Mouse (Mus musculus) kidney, adult 2 months (tissue): Measurements from ENCODE around the gene Cdhr4. TPM values are rescaled to one million over a fixed set of nuclear protein-coding genes. Genes with fewer than 3 reads are reported as not detected.

ENCODE experiments used
- DNase-seq: peaks from one replicate; pipeline ENCODE4 v3.0.0; 2021
- H3K27ac ChIP-seq: fragments of 200-500 bp; 2 replicates; pipeline ENCODE4 v1.5.1; 2012; ENCODE audit warnings: low read depth, low read length, control low read depth, inconsistent platforms; ENCODE audit not compliant: insufficient read depth
- H3K27me3 ChIP-seq: fragments of 200-500 bp; replicated peaks from 2 replicates; pipeline ENCODE4 v1.6.1; 2012; ENCODE audit warnings: mild to moderate bottlenecking, moderate library complexity, low read length, inconsistent platforms; ENCODE audit not compliant: control insufficient read depth, insufficient read depth
- H3K36me3 ChIP-seq: fragments of 200-500 bp; 2 replicates; pipeline ENCODE4 v1.6.1; 2012; ENCODE audit warnings: mild to moderate bottlenecking, moderate library complexity, low read length, inconsistent platforms; ENCODE audit not compliant: control insufficient read depth, insufficient read depth
- H3K4me1 ChIP-seq: fragments of 200-500 bp; 2 replicates; pipeline ENCODE4 v1.6.1; 2011; ENCODE audit warnings: low read length; ENCODE audit not compliant: control insufficient read depth, insufficient read depth
- H3K4me3 ChIP-seq: fragments of 200-500 bp; 2 replicates; pipeline ENCODE4 v1.5.1; 2011; ENCODE audit warnings: mild to moderate bottlenecking, low read depth, low read length, control low read depth; ENCODE audit not compliant: insufficient read depth
- CTCF ChIP-seq: fragments of 200-500 bp; conservative IDR thresholded peaks from 2 replicates; pipeline ENCODE4 v1.5.1; 2011; ENCODE audit warnings: low read depth, mild to moderate bottlenecking, control low read depth, low read length, moderate library complexity, mixed read lengths; ENCODE audit not compliant: insufficient read depth, insufficient read length
- POLR2A ChIP-seq: fragments of 200-500 bp; IDR thresholded peaks from one replicate; pipeline ENCODE4 v1.6.1; 2011; ENCODE audit warnings: low read depth, low read length, control low read depth
- WGBS: fragments of 180-500 bp; shearing (Covaris S2); methylation state at CpG from one replicate; pipeline ENCODE4 v1.1.7; 2018; 5-methylcytosine and 5-hydroxymethylcytosine counted together
- polyA plus RNA-seq: library from polyadenylated mRNA; depleted of rRNA; stranded (reverse); fragments of >200 nt; gene quantifications from 2 replicates; pipeline ENCODE4 v1.2.3, GENCODE M21; 2012

Cdhr4 gene
- polyA plus RNA-seq, 1 experiment, result 0.94 TPM

GRCm38 (mm10) chr9:107957141-107957540 lies 35.2 kb upstream of the Cdhr4 start:
- 66% methylated on average over 6 of the region's 6 CpGs for WGBS
- no peaks in the 10 kb centered on the region for H3K27me3 ChIP-seq

GRCm38 (mm10) chr9:107959896-107960295 lies 32.4 kb upstream of the Cdhr4 start:
- 71% methylated on average over 6 of the region's 6 CpGs for WGBS
- TF ChIP-seq POLR2A (no peak), CTCF (no peak)
- Histone ChIP-seq H3K27me3 (no peaks in the 10 kb centered on the region), H3K4me1 (no peaks in the 10 kb centered on the region), H3K36me3 (no peaks in the 10 kb centered on the region), H3K4me3 (no peak overlapping the region), H3K27ac (no peak overlapping the region)
- no peak for DNase-seq

More at GRCm38 (mm10) chr9:107957141-107957540, 35.2 kb upstream of the Cdhr4 start:
- Histone ChIP-seq H3K36me3 (no peaks in the 10 kb centered on the region), H3K4me3 (no peak overlapping the region), H3K27ac (no peak overlapping the region), H3K4me1 (no peaks in the 10 kb centered on the region)
- DNase-seq, result no peak
- TF ChIP-seq CTCF (no peak), POLR2A (no peak)

- Histone ChIP-seq H3K27ac (no peak overlapping the region), H3K27me3 (no peaks in the 10 kb centered on the region), H3K4me3 (no peak overlapping the region), H3K36me3 (no peaks in the 10 kb centered on the region), H3K4me1 (no peaks in the 10 kb centered on the region)
- DNase-seq, result no peak
- WGBS, result 89% methylated on average over 4 of the region's 4 CpGs
- TF ChIP-seq POLR2A (no peak), CTCF (no peak)
Measured at GRCm38 (mm10) chr9:107960928-107961327, 31.4 kb upstream of the Cdhr4 start.

- DNase-seq, result no peak
- no peak for TF ChIP-seq CTCF
- no peak for TF ChIP-seq POLR2A
- 91% methylated on average over 10 of the region's 10 CpGs for WGBS
- no peaks in the 10 kb centered on the region for H3K36me3 ChIP-seq
- H3K27me3 ChIP-seq, result no peaks in the 10 kb centered on the region
- no peaks in the 10 kb centered on the region for H3K4me1 ChIP-seq
- no peak overlapping the region for H3K27ac ChIP-seq
- H3K4me3 ChIP-seq, result no peak overlapping the region
Measured at GRCm38 (mm10) chr9:107961351-107961762, 30.9 kb upstream of the Cdhr4 start.

GRCm38 (mm10) chr9:107961881-107962280 lies 30.4 kb upstream of the Cdhr4 start:
- H3K27ac ChIP-seq, result no peak overlapping the region
- H3K4me1 ChIP-seq, result no peaks in the 10 kb centered on the region
- H3K36me3 ChIP-seq, result no peaks in the 10 kb centered on the region
- no peak overlapping the region for H3K4me3 ChIP-seq
- 61% methylated on average over 5 of the region's 5 CpGs for WGBS
- no peak for DNase-seq
- no peak for TF ChIP-seq POLR2A
- peak; percentile 33; the same call in 1 of the 2 replicates for TF ChIP-seq CTCF
- no peaks in the 10 kb centered on the region for H3K27me3 ChIP-seq

GRCm38 (mm10) chr9:107962916-107963315 lies 29.4 kb upstream of the Cdhr4 start:
- 97% methylated on average over 9 of the region's 9 CpGs for WGBS
- Histone ChIP-seq H3K36me3 (no peaks in the 10 kb centered on the region), H3K4me3 (no peak overlapping the region), H3K4me1 (no peaks in the 10 kb centered on the region), H3K27ac (no peak overlapping the region), H3K27me3 (no peaks in the 10 kb centered on the region)
- no peak for TF ChIP-seq CTCF
- no peak for TF ChIP-seq POLR2A
- no peak for DNase-seq

- no peak overlapping the region for H3K27ac ChIP-seq
- H3K36me3 ChIP-seq, result no peaks in the 10 kb centered on the region
- TF ChIP-seq POLR2A, result no peak
- peak; percentile 96 for TF ChIP-seq CTCF
- no peak overlapping the region for H3K4me3 ChIP-seq
- DNase-seq, result peak; percentile 89
- 21% methylated on average over 5 of the region's 5 CpGs for WGBS
- no peaks in the 10 kb centered on the region for H3K27me3 ChIP-seq
- no peaks in the 10 kb centered on the region for H3K4me1 ChIP-seq
Measured at GRCm38 (mm10) chr9:107963700-107964099, 28.6 kb upstream of the Cdhr4 start.
